Mouse (Mus musculus) hindbrain, embryonic 14.5 days (tissue): ENCODE results near the gene 6030498E09Rik. TPM values are rescaled to one million over a fixed set of nuclear protein-coding genes. Genes with fewer than 3 reads are reported as not detected.

Experiments
- ATAC-seq: fragments of 200-750 bp; cut with Nextera tagmentation; 2 replicates; pipeline ENCODE4 v1.8.0; 2017; ENCODE audit warnings: moderate number of reproducible peaks, mild to moderate bottlenecking, moderate TSS enrichment, moderate library complexity; ENCODE audit not compliant: low FRiP score
- DNase-seq: peaks from one replicate; pipeline ENCODE4 v3.0.0-alpha.2; 2015; ENCODE audit warnings: low spot score
- H3K27ac ChIP-seq: fragments of 300-500 bp; sonication (generic); 2 replicates; pipeline ENCODE4 v1.5.1; 2014; ENCODE audit warnings: mild to moderate bottlenecking, moderate library complexity
- H3K27me3 ChIP-seq: fragments of 300-500 bp; sonication (generic); 2 replicates; pipeline ENCODE4 v1.6.1; 2014; ENCODE audit warnings: mild to moderate bottlenecking, low read length, mixed read lengths; ENCODE audit not compliant: control insufficient read depth, insufficient read depth
- H3K36me3 ChIP-seq: fragments of 300-500 bp; sonication (generic); replicated peaks from 2 replicates; pipeline ENCODE4 v1.6.1; 2014; ENCODE audit not compliant: control insufficient read depth, insufficient read depth
- H3K4me1 ChIP-seq: fragments of 300-500 bp; sonication (generic); replicated peaks from 2 replicates; pipeline ENCODE4 v1.6.1; 2014; ENCODE audit warnings: antibody characterized with exemption, low read length, mixed read lengths; ENCODE audit not compliant: control insufficient read depth, insufficient read depth
- H3K4me2 ChIP-seq: fragments of 300-500 bp; sonication (generic); replicated peaks from 2 replicates; pipeline ENCODE4 v1.6.1; 2014; ENCODE audit warnings: mild to moderate bottlenecking, moderate library complexity
- H3K4me3 ChIP-seq: fragments of 300-500 bp; sonication (generic); replicated peaks from 2 replicates; pipeline ENCODE4 v1.5.1; 2014; ENCODE audit warnings: mild to moderate bottlenecking, low read length
- H3K9ac ChIP-seq: fragments of 300-500 bp; sonication (generic); 2 replicates; pipeline ENCODE4 v1.6.1; 2014
- H3K9me3 ChIP-seq: fragments of 300-500 bp; sonication (generic); 2 replicates; pipeline ENCODE4 v1.6.1; 2016; ENCODE audit warnings: low read length; ENCODE audit not compliant: control insufficient read depth
- WGBS: fragments of 180-500 bp; shearing (Covaris S2); extraction: QIAGEN DNeasy Blood & Tissue Kit; methylation state at CpG from one replicate; pipeline ENCODE4 v1.1.7; 2014; 5-methylcytosine and 5-hydroxymethylcytosine counted together
- microRNA-seq: library from miRNA; unstranded; fragments of <30 nt; microRNA quantifications from one replicate; pipeline ENCODE4, GENCODE M21; 2016
- polyA plus RNA-seq: library from polyadenylated mRNA; unstranded; fragments of >200 nt; fragmentation: Nextera tagmentation; extraction: Ambion mirVana; gene quantifications from 2 replicates; pipeline ENCODE4 v1.2.1, GENCODE M21; 2014

6030498E09Rik gene
- polyA plus RNA-seq, 1 experiment from 2014 or later = not detected

DNA sequence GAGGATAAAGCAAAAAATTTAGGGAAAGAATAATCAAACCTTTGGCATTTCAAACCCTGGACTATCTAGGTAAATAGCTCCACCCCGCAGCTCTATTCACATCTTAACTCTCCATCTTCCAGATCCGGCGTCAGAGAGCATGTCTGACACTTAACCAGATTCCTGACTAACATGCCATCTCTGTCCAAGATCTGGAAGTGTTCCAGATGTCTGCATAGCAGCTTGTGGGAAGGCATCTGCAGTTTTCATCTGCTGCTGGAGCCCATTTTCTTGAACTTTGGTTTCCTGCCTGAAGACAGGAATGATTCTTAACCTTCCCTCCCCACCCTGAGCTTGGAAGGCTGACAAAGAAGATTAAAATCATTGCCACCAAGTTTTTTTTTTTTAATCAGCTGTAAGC, 44.4 kb downstream of the 6030498E09Rik start:
- no peak overlapping the region for H3K27ac ChIP-seq
- no peaks in the 10 kb centered on the region for H3K36me3 ChIP-seq
- H3K4me1 ChIP-seq = no peaks in the 10 kb centered on the region
- H3K27me3 ChIP-seq = no peaks in the 10 kb centered on the region
- H3K4me3 ChIP-seq = no peak overlapping the region
- H3K9me3 ChIP-seq = no peaks in the 10 kb centered on the region
- H3K4me2 ChIP-seq = no peak overlapping the region
- no peak overlapping the region for H3K9ac ChIP-seq
- 90% methylated on average over 3 of the region's 3 CpGs for WGBS
- ATAC-seq = no peak
- no peak for DNase-seq

DNA sequence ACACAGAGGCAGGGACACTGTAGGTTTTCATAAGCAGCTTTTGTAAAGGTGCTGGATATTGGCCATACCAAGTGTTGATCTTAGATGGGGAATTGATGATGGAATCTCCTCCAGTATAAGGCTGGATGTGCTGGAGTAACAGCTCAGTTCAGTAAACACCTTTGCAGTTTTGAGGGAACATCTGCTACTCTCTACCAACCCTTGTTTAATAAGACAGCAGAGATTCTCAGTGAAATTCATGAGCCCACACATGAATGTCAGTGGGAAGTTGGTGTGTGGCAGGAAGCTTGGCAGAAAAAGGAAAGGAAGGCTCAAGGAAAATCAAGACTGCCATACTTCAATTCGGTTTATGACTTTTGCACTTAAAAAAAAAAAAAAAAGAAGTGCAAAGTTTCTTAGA, 186.1 kb downstream of the 6030498E09Rik start:
- no peak overlapping the region for H3K4me2 ChIP-seq
- H3K36me3 ChIP-seq = no peaks in the 10 kb centered on the region
- H3K9me3 ChIP-seq = no peaks in the 10 kb centered on the region
- H3K9ac ChIP-seq = no peak overlapping the region
- WGBS = 83% methylated on average over 1 of the region's 1 CpGs
- H3K4me3 ChIP-seq = no peak overlapping the region
- H3K27me3 ChIP-seq = no peaks in the 10 kb centered on the region
- no peak overlapping the region for H3K27ac ChIP-seq
- ATAC-seq (no peak), DNase-seq (no peak)
- H3K4me1 ChIP-seq = no peaks in the 10 kb centered on the region

DNA sequence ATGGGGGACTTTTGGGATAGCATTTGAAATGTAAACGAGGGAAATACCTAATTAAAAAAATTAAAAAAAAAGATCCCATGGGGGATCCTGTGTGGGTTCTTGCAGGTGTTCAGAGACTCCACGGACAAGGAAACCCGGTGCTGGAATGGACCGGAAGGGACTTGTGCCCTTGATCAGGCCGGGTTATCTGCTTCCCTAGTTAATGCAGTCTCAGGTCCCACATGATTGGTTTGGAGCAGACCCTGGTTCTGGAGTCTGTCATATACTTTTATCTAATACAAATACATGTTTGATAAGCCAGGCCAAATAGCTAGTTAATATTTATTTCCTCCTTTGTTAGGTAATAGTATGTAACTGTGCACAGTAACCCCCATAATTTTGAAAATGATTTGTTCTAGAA, 223.8 kb downstream of the 6030498E09Rik start:
- no peak for ATAC-seq
- no peaks in the 10 kb centered on the region for H3K36me3 ChIP-seq
- H3K4me3 ChIP-seq = no peak overlapping the region
- no peaks in the 10 kb centered on the region for H3K4me1 ChIP-seq
- no peak for DNase-seq
- H3K27me3 ChIP-seq = no peaks in the 10 kb centered on the region
- H3K27ac ChIP-seq = no peak overlapping the region
- 91% methylated on average over 5 of the region's 5 CpGs for WGBS
- H3K4me2 ChIP-seq = no peak overlapping the region
- no peak overlapping the region for H3K9ac ChIP-seq
- H3K9me3 ChIP-seq = no peaks in the 10 kb centered on the region

Small RNA genes within 50 kb of the gene (microRNA-seq; reads per million reads assigned to microRNA genes)
- gene Gm25642 = not detected

Other genes starting within 250 kb of the 6030498E09Rik start
- 25.1 and 25.4 TPM in 2 replicates for gene Cul4b, start 196.5 kb upstream of the 6030498E09Rik start, polyA plus RNA-seq
- 181 and 204 TPM in 2 replicates for gene Mcts1, start 172.1 kb upstream of the 6030498E09Rik start, polyA plus RNA-seq
- 31.6 and 35.3 TPM in 2 replicates for gene C1galt1c1, start 137.6 kb upstream of the 6030498E09Rik start, polyA plus RNA-seq